Mouse (Mus musculus): Measurements from ENCODE around the gene H2afx. TPM values are rescaled to one million over a fixed set of nuclear protein-coding genes. Genes with fewer than 3 reads are reported as not detected.

H2afx gene
- total and polyA plus RNA-seq, 3 experiments = 89.6 to 828 TPM; not detected in 1

DNA sequence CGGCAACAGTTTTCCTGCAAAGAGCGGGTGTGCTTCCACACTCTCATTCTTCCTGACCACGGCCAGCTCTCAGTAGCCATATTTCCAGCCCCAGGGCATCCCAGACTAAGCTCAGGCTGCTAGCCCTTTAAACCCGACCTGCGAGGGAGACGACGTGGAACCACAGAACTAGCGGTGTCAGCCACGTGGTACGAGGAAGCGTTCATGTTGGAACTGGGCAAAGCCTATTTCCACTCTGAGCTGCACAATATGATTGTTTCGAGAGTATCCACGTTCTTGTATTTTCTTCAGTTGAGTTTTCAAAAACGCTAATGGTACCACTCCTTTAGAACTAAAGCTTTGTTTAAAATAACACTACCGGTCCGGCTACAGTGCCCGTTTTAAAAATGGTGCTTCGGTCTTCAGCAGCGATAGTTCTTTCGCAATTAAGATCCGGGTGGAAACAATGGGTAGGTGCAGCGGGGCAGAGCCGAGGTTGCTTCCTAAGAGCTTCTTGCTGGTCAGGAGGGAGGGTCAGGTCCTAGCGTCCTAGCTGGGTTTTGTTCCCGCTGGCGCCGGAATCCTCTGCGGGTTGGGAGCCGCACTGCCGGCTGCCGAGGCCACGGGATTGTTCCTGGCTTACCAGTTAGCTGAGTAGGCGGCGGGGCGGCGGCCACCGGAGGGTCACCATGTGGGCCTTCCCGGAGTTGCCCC, 8.0 kb upstream of the H2afx start:
- no peaks in the 10 kb centered on the region for H3K27me3 ChIP-seq (ENCODE audit: control insufficient read depth in 1 of 2, insufficient read depth in 2 of 2, low read length in 2 of 2)
- peaks cover 0 to 3% of the 10 kb centered on the region in 2 experiments; a peak in 1 of 4 replicates for H3K36me3 ChIP-seq (ENCODE audit: control insufficient read depth in 1 of 2, insufficient read depth in 2 of 2, low read length in 2 of 2)
- H3K79me2 ChIP-seq (ENCODE audit: control insufficient read depth, insufficient read depth, low read length, poor library complexity) = peaks cover 11% of the 10 kb centered on the region; the same call in 1 of the 2 replicates
- no peaks in the 10 kb centered on the region for H3K9me3 ChIP-seq (replicated peaks; ENCODE audit: insufficient read depth, low read length)
- H3K4me1 ChIP-seq (ENCODE audit: control insufficient read depth in 1 of 2, insufficient read depth in 2 of 2, low read length in 2 of 2) = peaks cover 2 to 9% of the 10 kb centered on the region in 2 experiments; a peak in 3 of 4 replicates
- peak; percentile 94 for DNase-seq (ENCODE audit: low read depth, low spot score)
- peak overlapping the region; percentile 96 for H3K27ac ChIP-seq (ENCODE audit: control insufficient read depth, low read depth, low read length)
- H3K9ac ChIP-seq (ENCODE audit: control insufficient read depth, low read depth, low read length, poor library complexity, severe bottlenecking) = peak overlapping the region; percentile 90
- peak; percentile 99 for TF ChIP-seq MXI1 (IDR thresholded peaks at IDR 0.05; ENCODE audit: low read depth, low read length)
- TF ChIP-seq TBP (IDR thresholded peaks at IDR 0.05; ENCODE audit: low read depth, low read length) = peak; percentile 64
- peak; percentile 45; the same call in 1 of the 2 replicates for TF ChIP-seq NRF1 (IDR thresholded peaks at IDR 0.05; ENCODE audit: insufficient read depth, low read depth, low read length, poor library complexity, severe bottlenecking)
- TF ChIP-seq NELFE (IDR thresholded peaks at IDR 0.05; ENCODE audit: low read depth, low read length) = peak; percentile 53
- no peak for TF ChIP-seq MYB (IDR thresholded peaks at IDR 0.05; ENCODE audit: low read depth, low read length)
- TF ChIP-seq POLR2A (IDR thresholded peaks at IDR 0.05; ENCODE audit: control insufficient read depth in 1 of 2, insufficient read depth in 1 of 2, low read depth in 1 of 2, low read length in 2 of 2, poor library complexity in 1 of 2) = peak in 1 of 2 experiments; percentile 61; a peak in 1 of 4 replicates
- TF ChIP-seq POLR2AphosphoS5 (IDR thresholded peaks at IDR 0.05; ENCODE audit: borderline replicate concordance, low read depth, low read length) = no peak
- 0 out of 2 replicates have a peak, but pooled peaks have one; percentile 17 for TF ChIP-seq MAZ (IDR thresholded peaks at IDR 0.05; ENCODE audit: low read depth, low read length)
- peak; percentile 41; the same call in 1 of the 2 replicates for TF ChIP-seq RCOR1 (IDR thresholded peaks at IDR 0.05; ENCODE audit: low read depth, low read length)
- peak; percentile 72 for TF ChIP-seq GATA1 (IDR thresholded peaks at IDR 0.05; ENCODE audit: low read depth, low read length)
- TF ChIP-seq ELF1 (IDR thresholded peaks at IDR 0.05; ENCODE audit: low read depth, low read length) = peak; percentile 77
- TF ChIP-seq TCF12 (IDR thresholded peaks at IDR 0.05; ENCODE audit: low read depth, low read length) = peak; percentile 40; the same call in 1 of the 2 replicates
- TF ChIP-seq ETS1 (IDR thresholded peaks at IDR 0.05; ENCODE audit: low read depth, low read length) = no peak
- TF ChIP-seq HCFC1 (IDR thresholded peaks at IDR 0.05; ENCODE audit: low read depth, low read length) = peak; percentile 98
- no peak for TF ChIP-seq TAL1 (IDR thresholded peaks at IDR 0.05; ENCODE audit: low read length)
- TF ChIP-seq ZKSCAN1 (IDR thresholded peaks at IDR 0.05; ENCODE audit: low read depth, low read length) = no peak
- peak; percentile 100 for TF ChIP-seq MYC (IDR thresholded peaks at IDR 0.05; ENCODE audit: low read depth, low read length)
- peak; percentile 98 for TF ChIP-seq SIN3A (IDR thresholded peaks at IDR 0.05; ENCODE audit: low read length)
- 0 out of 2 replicates have a peak, but pooled peaks have one; percentile 40 for TF ChIP-seq ZNF384 (IDR thresholded peaks at IDR 0.05; ENCODE audit: low read depth, low read length)
- TF ChIP-seq UBTF (IDR thresholded peaks at IDR 0.05; ENCODE audit: borderline replicate concordance, insufficient read depth, low read depth, low read length) = peak; percentile 87; the same call in 1 of the 2 replicates
- peak; percentile 98 for TF ChIP-seq MAX (IDR thresholded peaks at IDR 0.05; ENCODE audit: low read length)
- peak; percentile 93 for TF ChIP-seq USF1 (IDR thresholded peaks at IDR 0.05; ENCODE audit: low read depth, low read length)
- peak; percentile 91 for TF ChIP-seq KAT2A (conservative IDR thresholded peaks at IDR 0.05; ENCODE audit: low read depth, low read length)
- H3K4me3 ChIP-seq (ENCODE audit: control insufficient read depth in 1 of 2, insufficient read depth in 1 of 2, low read depth in 2 of 2, low read length in 2 of 2) = peak overlapping the region; percentile 54 to 82

Data from MEL (cell line).